Mouse (Mus musculus): ENCODE measurements around the gene Rnasel.

DNA sequence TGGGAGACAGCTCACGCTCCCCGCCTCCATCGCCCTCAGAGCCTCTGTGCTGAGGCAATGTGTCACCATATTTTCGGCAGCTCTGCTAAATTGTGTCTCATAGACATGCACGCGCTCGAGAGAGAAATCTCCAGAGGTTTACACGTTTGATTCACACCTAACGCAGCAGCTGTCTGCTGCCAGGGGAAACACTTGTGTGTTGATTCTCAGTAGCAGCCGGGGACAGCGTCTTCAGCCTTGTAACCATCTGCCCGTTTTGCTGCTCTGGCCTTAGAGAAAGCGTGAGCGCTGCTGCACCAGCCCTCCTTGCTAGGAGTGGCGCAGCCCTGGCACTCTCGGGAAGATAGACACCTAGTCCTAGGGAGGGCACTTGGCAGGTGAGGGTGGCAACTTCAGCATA lies 22.6 kb upstream of the Rnasel start:
- TF ChIP-seq CTCF (IDR thresholded peaks at IDR 0.05; ENCODE audit: low read depth) (no peak), EP300 (IDR thresholded peaks at IDR 0.05; ENCODE audit: low read depth) (no peak)

Data from liver, postnatal 0 days (tissue).